Mouse (Mus musculus) liver, embryonic 14.5 days (tissue): ENCODE results near the gene Bcl2l11. TPM values are rescaled to one million over a fixed set of nuclear protein-coding genes. Genes with fewer than 3 reads are reported as not detected.

Experiments
- ATAC-seq: fragments of 200-750 bp; cut with Nextera tagmentation; 2 replicates; pipeline ENCODE4 v1.8.0; 2017; ENCODE audit warnings: moderate number of reproducible peaks, mild to moderate bottlenecking, moderate library complexity; ENCODE audit not compliant: insufficient read depth
- DNase-seq, 3 experiments: peaks; one replicate each; pipeline ENCODE4 v3.0.0-alpha.2; 2012 to 2013; ENCODE audit warnings: low read depth in 3 of 3, low spot score in 3 of 3
- H3K27ac ChIP-seq: fragments of 300-500 bp; sonication (generic); 2 replicates; pipeline ENCODE4 v1.5.1; 2014; ENCODE audit warnings: moderate library complexity, mild to moderate bottlenecking, control low read depth, inconsistent platforms
- H3K27me3 ChIP-seq: fragments of 300-500 bp; sonication (generic); 2 replicates; pipeline ENCODE4 v1.6.1; 2014; ENCODE audit warnings: mild to moderate bottlenecking, low read length, moderate library complexity; ENCODE audit not compliant: control insufficient read depth, insufficient read depth
- H3K36me3 ChIP-seq: fragments of 300-500 bp; sonication (generic); replicated peaks from 2 replicates; pipeline ENCODE4 v1.6.1; 2014; ENCODE audit warnings: low read depth; ENCODE audit not compliant: control insufficient read depth, insufficient read depth
- H3K4me1 ChIP-seq, 2 experiments: fragments of 200-500 bp in 1 of 2; fragments of 300-500 bp in 1 of 2; sonication (generic) in 1 of 2; replicated peaks; 2 replicates each; pipeline ENCODE4 v1.6.1; 2012 to 2014; ENCODE audit warnings: antibody characterized with exemption in 1 of 2, inconsistent platforms in 1 of 2, low read length in 1 of 2; ENCODE audit not compliant: control insufficient read depth in 2 of 2, insufficient read depth in 2 of 2
- H3K4me2 ChIP-seq: fragments of 300-500 bp; sonication (generic); 2 replicates; pipeline ENCODE4 v1.6.1; 2014; ENCODE audit warnings: low read depth, mild to moderate bottlenecking, control low read depth, moderate library complexity
- H3K4me3 ChIP-seq, 2 experiments: fragments of 200-500 bp in 1 of 2; fragments of 300-500 bp in 1 of 2; sonication (generic) in 1 of 2; 2 replicates each; pipeline ENCODE4 v1.5.1; 2012 to 2014; ENCODE audit warnings: low read depth in 2 of 2, low read length in 2 of 2, mild to moderate bottlenecking in 2 of 2, control low read depth in 1 of 2, inconsistent platforms in 1 of 2, moderate library complexity in 1 of 2; ENCODE audit not compliant: insufficient read depth in 1 of 2
- H3K9ac ChIP-seq: fragments of 300-500 bp; sonication (generic); replicated peaks from 2 replicates; pipeline ENCODE4 v1.6.1; 2014; ENCODE audit warnings: mild to moderate bottlenecking, control low read depth, moderate library complexity
- H3K9me3 ChIP-seq: fragments of 300-500 bp; sonication (generic); 2 replicates; pipeline ENCODE4 v1.6.1; 2016; ENCODE audit warnings: low read length, mixed read lengths; ENCODE audit not compliant: control insufficient read depth
- CTCF ChIP-seq: IDR thresholded peaks from 2 replicates; pipeline ENCODE4 v1.5.1; 2016; ENCODE audit warnings: antibody characterized with exemption, low read depth, control low read depth
- EP300 ChIP-seq: IDR thresholded peaks from 2 replicates; pipeline ENCODE4 v1.6.1; 2016; ENCODE audit warnings: antibody characterized with exemption, low read depth
- WGBS: fragments of 180-500 bp; shearing (Covaris S2); extraction: QIAGEN DNeasy Blood & Tissue Kit; methylation state at CpG from one replicate; pipeline ENCODE4 v1.1.7; 2014; ENCODE audit not compliant: insufficient replicate concordance; 5-methylcytosine and 5-hydroxymethylcytosine counted together
- polyA plus RNA-seq, 2 experiments: library from polyadenylated mRNA; depleted of rRNA in 1 of 2; stranded (reverse) in 1 of 2; unstranded in 1 of 2; fragments of >200 nt; fragmentation: Nextera tagmentation in 1 of 2; extraction: Ambion mirVana in 1 of 2; gene quantifications; 2 replicates each; pipeline versions ENCODE4 v1.2.1 to v1.2.3; 2012 to 2014

Gene Bcl2l11
- polyA plus RNA-seq (2012; rRNA removed) (4.5 and 5.0 TPM in 2 replicates), polyA plus RNA-seq (2014; fragmentation: Nextera tagmentation; extraction: Ambion mirVana) (3.3 and 4.0 TPM in 2 replicates)

DNA sequence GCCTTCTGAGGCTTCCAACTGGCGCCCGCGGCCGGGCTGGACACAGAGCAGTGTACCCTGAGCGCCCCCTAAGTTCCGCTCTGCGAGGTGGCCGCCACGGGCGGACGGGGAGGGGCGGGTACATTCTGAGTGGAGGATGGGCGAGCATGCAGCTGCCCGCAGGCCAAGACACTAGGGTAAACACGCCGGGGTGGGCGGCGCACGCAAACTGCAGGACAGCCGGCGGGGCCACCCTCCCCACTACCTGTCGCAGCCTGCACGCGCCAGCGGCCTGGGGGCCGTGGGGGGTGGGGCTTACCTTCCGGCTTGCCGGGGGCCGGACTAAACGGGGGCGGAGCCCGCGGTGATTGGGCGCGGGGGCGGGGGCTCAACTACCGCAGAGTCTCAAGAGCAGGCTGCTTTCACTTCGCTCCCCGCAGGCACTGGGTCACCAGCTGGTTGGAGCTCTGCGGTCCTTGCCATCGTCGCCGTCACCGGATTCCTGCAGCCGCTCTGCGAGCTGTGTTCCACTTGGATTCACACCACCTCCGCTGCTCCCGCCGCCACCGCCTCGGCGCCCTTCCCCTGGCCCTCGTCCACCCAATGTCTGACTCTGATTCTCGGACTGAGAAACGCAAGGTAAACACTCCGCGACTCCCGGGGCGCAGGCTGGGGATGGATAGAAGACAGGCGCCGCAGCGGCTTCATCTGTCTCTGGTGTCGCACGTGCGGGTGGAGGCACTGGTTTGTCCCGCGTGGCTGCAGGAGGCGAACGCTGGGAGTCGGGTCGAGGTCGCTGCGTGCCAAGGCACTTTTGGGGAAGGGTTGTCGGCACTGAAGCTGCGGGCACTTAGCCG is at the start of gene Bcl2l11:
Bcl2l11 (plus strand) TSS at position 404 of the 836 bp plus-strand sequence.
- WGBS = under 1% methylated on average over 75 of the region's 76 CpGs
- Histone ChIP-seq H3K4me2 (peak within 1 kb of the TSS; percentile 87), H3K27ac (no peak within 1 kb of the TSS), H3K4me1 (peaks cover 0 to 10% of the 10 kb centered on the region in 2 experiments; a peak in 2 of 4 replicates), H3K36me3 (peaks cover 3% of the 10 kb centered on the region; the same call in 1 of the 2 replicates), H3K9me3 (no peaks in the 10 kb centered on the region), H3K9ac (peak within 1 kb of the TSS; percentile 73), H3K27me3 (peaks cover 41% of the 10 kb centered on the region), H3K4me3 (peak within 1 kb of the TSS; percentile 74 to 87)
- TF ChIP-seq CTCF (peak; percentile 68), EP300 (no peak)
- peak; percentile 64 for ATAC-seq
- DNase-seq = peak; percentile 77 to 80 (median 79)

DNA sequence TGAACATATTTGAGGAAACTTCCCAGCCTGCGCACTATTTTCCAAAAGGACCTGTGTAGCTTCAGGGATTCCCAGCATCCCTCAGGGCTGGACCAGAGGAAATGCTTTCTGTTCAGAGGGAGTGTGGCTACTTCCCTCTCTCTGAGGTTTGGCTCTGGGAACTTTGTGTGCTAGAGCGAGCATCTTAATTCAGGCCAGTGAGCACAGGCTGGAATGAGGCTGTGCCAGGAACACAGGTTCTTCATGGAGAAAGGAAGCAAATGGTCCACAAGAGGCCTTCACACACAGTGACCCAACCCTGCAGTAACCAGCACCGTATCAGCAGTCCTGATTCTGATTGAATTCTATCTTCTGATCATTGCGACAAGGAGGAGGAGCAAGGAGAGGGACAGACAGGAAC is 48.9 kb upstream of the Bcl2l11 start:
- WGBS = 60% methylated on average over 4 of the region's 4 CpGs
- DNase-seq = no peak
- H3K27me3 ChIP-seq = no peaks in the 10 kb centered on the region

DNA sequence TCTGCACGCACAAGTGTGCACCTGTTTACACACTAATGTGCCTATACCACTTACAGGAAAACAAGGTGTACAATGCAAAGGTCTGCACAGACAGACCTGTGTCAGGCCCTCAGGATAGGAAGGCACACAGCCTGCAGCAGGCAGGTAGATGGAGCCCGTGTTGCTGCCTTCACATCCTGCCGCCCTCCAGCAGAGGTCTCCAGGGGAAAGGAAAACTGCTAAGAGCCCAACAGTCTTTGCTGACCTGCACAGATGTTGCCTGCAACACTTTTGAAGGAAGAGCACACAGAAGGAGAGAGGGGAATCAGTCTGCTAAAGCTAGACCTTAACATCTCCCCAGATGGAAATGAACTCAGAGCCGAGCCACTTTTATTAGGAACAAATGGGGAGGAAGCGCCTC is 47.0 kb upstream of the Bcl2l11 start:
- DNase-seq (no peak), ATAC-seq (no peak)
- H3K9ac ChIP-seq = no peak overlapping the region
- 49% methylated on average over 5 of the region's 5 CpGs for WGBS
- H3K27me3 ChIP-seq = no peaks in the 10 kb centered on the region
- H3K9me3 ChIP-seq = no peaks in the 10 kb centered on the region
- no peaks in the 10 kb centered on the region for H3K36me3 ChIP-seq
- peaks cover 0 to under 1% of the 10 kb centered on the region in 2 experiments; a peak in 2 of 4 replicates for H3K4me1 ChIP-seq
- peak; percentile 67 for TF ChIP-seq CTCF
- TF ChIP-seq EP300 = no peak
- no peak overlapping the region for H3K27ac ChIP-seq
- no peak overlapping the region for H3K4me2 ChIP-seq
- H3K4me3 ChIP-seq = no peak overlapping the region

More for the DNA sequence above, 48.9 kb upstream of the Bcl2l11 start:
- Histone ChIP-seq H3K4me1 (no peaks in the 10 kb centered on the region), H3K4me2 (no peak overlapping the region), H3K9me3 (no peaks in the 10 kb centered on the region), H3K4me3 (no peak overlapping the region), H3K36me3 (no peaks in the 10 kb centered on the region), H3K9ac (no peak overlapping the region), H3K27ac (no peak overlapping the region)
- no peak for TF ChIP-seq CTCF
- TF ChIP-seq EP300 = no peak
- no peak for ATAC-seq

DNA sequence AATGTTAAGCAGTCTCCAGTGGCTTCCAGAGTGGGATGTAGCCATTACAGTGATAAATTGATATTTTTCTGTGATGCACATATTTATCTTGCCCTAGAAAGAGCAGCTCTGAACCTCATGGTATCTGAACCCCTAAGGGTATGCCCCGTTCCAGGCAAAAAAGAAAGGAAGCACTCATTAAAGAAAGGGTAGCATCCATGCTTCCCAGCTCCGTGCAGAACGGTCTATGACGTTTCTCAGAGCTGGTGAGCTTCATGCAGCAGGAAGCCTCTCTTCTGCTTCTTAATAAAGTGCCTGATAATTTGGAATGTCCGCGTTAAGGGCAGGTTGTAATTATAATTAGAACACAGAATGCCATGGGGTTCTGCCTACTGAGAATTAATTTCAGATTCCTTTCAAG is 46.5 kb upstream of the Bcl2l11 start:
- no peak overlapping the region for H3K4me3 ChIP-seq

DNA sequence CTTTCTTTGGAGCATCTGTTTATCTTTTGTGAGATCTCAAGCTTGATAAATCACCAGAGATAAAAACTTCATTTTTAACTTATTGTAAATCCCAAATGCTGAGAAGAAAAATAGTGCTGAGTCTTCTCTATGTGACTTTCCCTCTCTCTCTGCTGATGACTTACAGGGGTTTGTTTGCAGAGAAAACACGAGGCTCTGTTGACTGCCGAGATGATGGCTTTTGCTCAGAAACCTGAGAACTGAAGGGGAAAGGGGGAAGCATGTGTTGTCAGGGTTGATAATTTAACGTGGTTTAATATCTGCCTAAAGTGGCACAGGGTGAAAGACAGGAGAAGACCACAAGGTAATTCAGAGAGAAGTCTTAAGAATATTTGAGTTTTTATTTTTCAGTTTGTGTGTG is 42.0 kb upstream of the Bcl2l11 start:
- Histone ChIP-seq H3K4me2 (no peak overlapping the region), H3K9ac (no peak overlapping the region), H3K27ac (no peak overlapping the region), H3K4me1 (peaks cover 0 to 19% of the 10 kb centered on the region in 2 experiments; a peak in 2 of 4 replicates), H3K9me3 (no peaks in the 10 kb centered on the region), H3K36me3 (no peaks in the 10 kb centered on the region), H3K27me3 (no peaks in the 10 kb centered on the region), H3K4me3 (no peak overlapping the region)
- DNase-seq (no peak), ATAC-seq (no peak)
- 5% methylated on average over 3 of the region's 3 CpGs for WGBS
- no peak for TF ChIP-seq EP300
- no peak for TF ChIP-seq CTCF

More for the DNA sequence above, 46.5 kb upstream of the Bcl2l11 start:
- Histone ChIP-seq H3K4me1 (peaks cover 0 to 5% of the 10 kb centered on the region in 2 experiments; a peak in 2 of 4 replicates), H3K27me3 (no peaks in the 10 kb centered on the region), H3K27ac (no peak overlapping the region), H3K36me3 (no peaks in the 10 kb centered on the region), H3K9ac (no peak overlapping the region), H3K4me2 (no peak overlapping the region), H3K9me3 (no peaks in the 10 kb centered on the region)
- 65% methylated on average over 6 of the region's 6 CpGs for WGBS
- no peak for DNase-seq
- no peak for ATAC-seq
- TF ChIP-seq CTCF (no peak), EP300 (no peak)
